Mouse (Mus musculus) olfactory bulb, adult 2 months (tissue): ENCODE measurements at regions not wholly inside any gene's neighbourhood (a gene's known extent, or its start where the extent isn't known, plus 50 kb on each side); places are given as distances from the start of the nearest gene placed in this dataset.

Source experiments
- CTCF ChIP-seq: fragments of 200-500 bp; IDR thresholded peaks from 2 replicates; pipeline ENCODE4 v1.5.1; 2012; ENCODE audit warnings: low read depth, mild to moderate bottlenecking, low read length, moderate library complexity; ENCODE audit not compliant: insufficient read depth
- POLR2A ChIP-seq: fragments of 200-500 bp; IDR thresholded peaks from 2 replicates; pipeline ENCODE4 v1.6.1; 2012; ENCODE audit warnings: mild to moderate bottlenecking, low read depth, low read length, moderate library complexity; ENCODE audit not compliant: insufficient read depth

GRCm38 (mm10) chr15:74287492-74287891 is 348.7 kb downstream of the Mroh4 start:
- TF ChIP-seq CTCF (no peak), POLR2A (no peak)
